Mouse (Mus musculus) lung, embryonic 16.5 days (tissue): ENCODE measurements around the gene Etl4. TPM values are rescaled to one million over a fixed set of nuclear protein-coding genes. Genes with fewer than 3 reads are reported as not detected.
A peak's percentile ranks its signal among the peaks of the same experiment; 100 is the strongest.

Experiments used
- ATAC-seq: fragments of 200-750 bp; cut with Nextera tagmentation; 2 replicates; pipeline ENCODE4 v1.8.0; 2017; ENCODE audit warnings: low read depth, mild to moderate bottlenecking, moderate library complexity
- H3K27ac ChIP-seq: fragments of 300-500 bp; sonication (generic); 2 replicates; pipeline ENCODE4 v1.5.1; 2014; ENCODE audit warnings: mild to moderate bottlenecking, control low read depth, low read length
- H3K27me3 ChIP-seq: fragments of 300-500 bp; sonication (generic); 2 replicates; pipeline ENCODE4 v1.6.1; 2014; ENCODE audit warnings: low read depth, low read length, mixed read lengths; ENCODE audit not compliant: control insufficient read depth, insufficient read depth
- H3K36me3 ChIP-seq: fragments of 300-500 bp; sonication (generic); 2 replicates; pipeline ENCODE4 v1.6.1; 2014; ENCODE audit warnings: low read length; ENCODE audit not compliant: control insufficient read depth, insufficient read depth
- H3K4me1 ChIP-seq: fragments of 300-500 bp; sonication (generic); replicated peaks from 2 replicates; pipeline ENCODE4 v1.6.1; 2014; ENCODE audit warnings: low read length, mixed read lengths; ENCODE audit not compliant: control insufficient read depth, insufficient read depth
- H3K4me2 ChIP-seq: fragments of 300-500 bp; sonication (generic); 2 replicates; pipeline ENCODE4 v1.6.1; 2014; ENCODE audit warnings: low read depth, low read length, control low read depth
- H3K4me3 ChIP-seq: fragments of 300-500 bp; sonication (generic); 2 replicates; pipeline ENCODE4 v1.5.1; 2014; ENCODE audit warnings: mild to moderate bottlenecking, low read length, control low read depth
- H3K9ac ChIP-seq: fragments of 300-500 bp; sonication (generic); 2 replicates; pipeline ENCODE4 v1.6.1; 2014; ENCODE audit warnings: low read length, control low read depth
- H3K9me3 ChIP-seq: fragments of 300-500 bp; sonication (generic); 2 replicates; pipeline ENCODE4 v1.6.1; 2016; ENCODE audit warnings: low read length; ENCODE audit not compliant: control insufficient read depth
- WGBS: fragments of 180-500 bp; shearing (Covaris S2); extraction: QIAGEN DNeasy Blood & Tissue Kit; methylation state at CpG from one replicate; pipeline ENCODE4 v1.1.7; 2014; 5-methylcytosine and 5-hydroxymethylcytosine counted together
- polyA plus RNA-seq: library from polyadenylated mRNA; unstranded; fragments of >200 nt; fragmentation: Nextera tagmentation; extraction: Ambion mirVana; gene quantifications from 2 replicates; pipeline ENCODE4 v1.2.1, GENCODE M21; 2015

Gene Etl4
- polyA plus RNA-seq, 1 experiment from 2014 or later = 28.2 TPM

DNA sequence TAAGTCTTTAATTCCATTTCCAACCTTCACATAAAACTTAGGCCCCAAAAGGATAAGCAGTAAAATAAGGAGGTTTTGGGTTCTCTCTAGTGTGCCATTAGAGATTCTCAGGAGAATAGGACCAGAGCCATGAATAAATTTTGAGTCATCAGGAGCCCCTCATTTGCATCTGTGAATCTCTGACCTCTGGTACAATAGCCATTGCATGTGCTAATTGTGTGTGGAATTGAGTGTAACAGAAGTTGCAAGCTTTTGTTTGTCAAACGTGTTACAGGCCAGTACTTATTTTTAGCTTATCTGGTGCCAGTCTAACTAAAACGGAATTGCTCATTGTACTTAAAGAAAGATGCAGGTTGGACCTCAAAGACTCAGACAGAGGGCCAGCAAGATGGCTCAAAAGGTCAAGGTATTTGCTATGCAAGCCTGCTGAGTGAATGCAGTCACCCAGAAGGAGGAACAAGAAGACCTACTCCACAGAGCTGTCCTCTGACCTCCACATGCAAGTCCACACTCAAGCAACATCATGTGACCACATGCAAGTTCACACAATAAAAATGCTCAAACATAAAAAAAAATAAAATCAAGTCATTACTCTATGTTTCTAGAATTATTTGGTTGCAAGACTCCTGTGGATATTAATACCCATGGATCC, 576.7 kb downstream of the Etl4 start:
- no peak for ATAC-seq
- H3K27me3 ChIP-seq = no peaks in the 10 kb centered on the region
- H3K4me3 ChIP-seq = no peak overlapping the region
- 35% methylated on average over 2 of the region's 2 CpGs for WGBS
- H3K9ac ChIP-seq = no peak overlapping the region
- H3K9me3 ChIP-seq = no peaks in the 10 kb centered on the region
- H3K36me3 ChIP-seq = no peaks in the 10 kb centered on the region
- no peak overlapping the region for H3K4me2 ChIP-seq
- H3K4me1 ChIP-seq = no peaks in the 10 kb centered on the region
- no peak overlapping the region for H3K27ac ChIP-seq

DNA sequence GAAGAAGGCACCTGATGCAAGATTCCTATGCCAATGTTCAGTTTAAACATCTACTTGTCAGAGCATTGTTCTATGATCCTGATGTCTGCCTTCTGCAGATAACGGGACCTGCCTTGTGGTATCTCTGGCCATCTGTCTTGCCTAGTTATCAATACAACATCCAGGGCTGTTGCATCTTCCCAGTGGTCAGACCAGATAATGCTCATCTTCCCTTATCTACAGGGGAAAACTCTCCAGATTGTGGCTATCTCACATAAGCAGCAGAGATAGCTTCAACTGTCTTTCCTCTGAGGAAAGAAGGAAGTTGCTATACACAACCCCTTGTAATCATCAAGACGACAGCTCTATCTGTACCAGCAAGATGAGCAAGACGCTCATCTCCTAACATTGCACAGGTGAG, 579.5 kb downstream of the Etl4 start:
- no peak overlapping the region for H3K4me3 ChIP-seq
- H3K27ac ChIP-seq = no peak overlapping the region
- WGBS = 67% methylated on average over 3 of the region's 3 CpGs
- no peaks in the 10 kb centered on the region for H3K27me3 ChIP-seq
- no peak overlapping the region for H3K9ac ChIP-seq
- no peaks in the 10 kb centered on the region for H3K4me1 ChIP-seq
- ATAC-seq = no peak
- H3K4me2 ChIP-seq = no peak overlapping the region
- H3K36me3 ChIP-seq = no peaks in the 10 kb centered on the region
- no peaks in the 10 kb centered on the region for H3K9me3 ChIP-seq

DNA sequence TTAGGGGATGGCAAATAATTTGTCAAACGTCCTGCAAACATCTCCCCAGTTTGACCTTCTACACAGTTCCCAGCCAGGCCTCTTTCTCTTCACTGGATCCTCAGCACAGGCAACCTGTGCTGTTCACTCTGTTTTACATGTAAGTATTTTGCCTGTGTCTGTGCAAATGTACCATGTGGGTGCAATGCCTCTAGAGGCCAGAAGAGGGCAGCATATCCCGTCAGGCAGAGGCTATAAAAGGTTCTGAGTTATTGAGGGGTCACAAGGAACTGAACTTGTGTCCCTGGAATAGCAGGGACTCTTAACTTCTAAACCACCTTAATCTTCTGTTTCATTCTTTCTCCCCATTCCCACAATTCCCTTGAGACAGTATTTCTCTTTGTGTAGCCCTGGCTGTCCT, 582.5 kb downstream of the Etl4 start:
- WGBS = 37% methylated on average over 2 of the region's 2 CpGs
- H3K27me3 ChIP-seq = no peaks in the 10 kb centered on the region
- no peak for ATAC-seq
- H3K4me2 ChIP-seq = no peak overlapping the region
- no peak overlapping the region for H3K4me3 ChIP-seq
- no peak overlapping the region for H3K9ac ChIP-seq
- H3K4me1 ChIP-seq = no peaks in the 10 kb centered on the region; the same call in 1 of the 2 replicates
- H3K9me3 ChIP-seq = no peaks in the 10 kb centered on the region
- no peaks in the 10 kb centered on the region for H3K36me3 ChIP-seq
- H3K27ac ChIP-seq = no peak overlapping the region

DNA sequence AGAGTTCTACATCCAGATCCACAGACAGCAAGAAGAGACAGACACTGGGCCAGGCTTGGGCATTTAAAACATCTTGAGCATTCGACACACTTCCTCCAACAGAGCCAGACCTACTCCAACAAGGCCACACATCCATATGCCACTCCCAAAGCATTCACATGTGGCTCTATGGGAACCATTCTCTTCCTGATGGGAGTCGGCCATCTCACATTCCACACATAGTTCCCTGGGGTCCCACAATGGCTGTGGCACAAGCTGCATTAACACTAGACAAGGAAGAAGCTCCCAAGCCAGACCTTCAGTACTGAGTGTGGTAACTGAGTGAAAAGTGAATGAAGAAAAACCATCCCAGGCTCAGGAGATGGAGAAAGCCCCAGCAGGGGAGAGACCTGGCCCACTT, 584.2 kb downstream of the Etl4 start:
- Histone ChIP-seq H3K4me1 (no peaks in the 10 kb centered on the region; the same call in 1 of the 2 replicates), H3K36me3 (no peaks in the 10 kb centered on the region), H3K4me2 (no peak overlapping the region), H3K27me3 (no peaks in the 10 kb centered on the region), H3K4me3 (no peak overlapping the region), H3K9me3 (no peaks in the 10 kb centered on the region), H3K27ac (no peak overlapping the region), H3K9ac (no peak overlapping the region)
- ATAC-seq = no peak
- WGBS = 77% methylated on average over 2 of the region's 2 CpGs

DNA sequence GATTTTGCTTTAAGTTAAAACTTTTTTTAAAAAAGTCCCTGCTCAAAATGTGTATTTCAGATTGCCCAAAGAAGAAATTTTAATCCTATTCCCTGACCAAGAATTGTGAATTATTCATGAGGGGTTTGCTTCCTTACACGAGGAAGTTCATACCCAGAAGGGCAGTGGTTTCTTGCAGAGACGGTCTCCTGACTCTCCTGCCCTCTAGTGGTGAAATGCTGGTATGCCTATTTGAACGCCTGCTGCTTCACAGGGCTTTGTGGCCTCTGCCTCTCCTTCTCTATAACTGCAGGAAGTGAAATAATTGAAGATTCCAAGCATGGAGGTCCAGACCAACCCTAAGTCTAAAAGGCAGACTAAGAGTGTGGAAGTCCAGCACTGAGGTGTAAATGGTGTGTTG, 585.1 kb downstream of the Etl4 start:
- Histone ChIP-seq H3K27ac (peak overlapping the region; percentile 33; the same call in 1 of the 2 replicates), H3K4me1 (no peaks in the 10 kb centered on the region; the same call in 1 of the 2 replicates), H3K9me3 (no peaks in the 10 kb centered on the region), H3K4me2 (no peak overlapping the region), H3K4me3 (no peak overlapping the region), H3K36me3 (no peaks in the 10 kb centered on the region), H3K9ac (no peak overlapping the region), H3K27me3 (no peaks in the 10 kb centered on the region)
- WGBS = 5% methylated on average over 3 of the region's 3 CpGs
- ATAC-seq = peak; percentile 43; the same call in 1 of the 2 replicates

DNA sequence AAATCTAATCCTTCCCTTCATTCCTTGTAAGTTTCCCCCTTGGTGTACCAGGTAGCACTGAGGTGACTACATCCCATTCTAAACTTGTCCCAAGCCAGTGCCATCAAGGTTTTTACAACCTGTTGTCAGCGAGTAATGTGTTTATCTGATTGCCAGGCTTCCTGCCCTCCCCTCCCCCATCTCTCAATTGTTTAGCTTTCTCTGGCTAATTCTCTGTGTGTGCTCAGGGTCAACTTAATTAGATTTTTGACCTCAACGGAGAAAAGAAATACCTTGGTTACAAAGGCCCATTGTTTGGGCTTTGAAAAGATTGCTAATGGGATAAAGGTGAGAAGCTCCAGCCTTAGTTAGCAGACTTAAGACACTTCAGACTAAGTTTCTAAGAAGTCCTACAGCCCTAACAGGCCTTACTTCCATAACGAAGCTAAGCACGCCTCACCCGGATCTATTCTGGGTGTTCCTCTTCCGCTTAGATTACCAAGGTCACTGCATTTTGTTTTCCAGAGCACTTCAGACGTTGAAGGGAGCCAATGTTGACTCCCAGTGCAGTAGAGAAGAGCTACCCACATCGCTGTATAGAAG, 586.7 kb downstream of the Etl4 start:
- H3K4me2 ChIP-seq = no peak overlapping the region
- no peaks in the 10 kb centered on the region for H3K27me3 ChIP-seq
- no peak overlapping the region for H3K4me3 ChIP-seq
- H3K9ac ChIP-seq = no peak overlapping the region
- no peak overlapping the region for H3K27ac ChIP-seq
- H3K36me3 ChIP-seq = no peaks in the 10 kb centered on the region
- no peaks in the 10 kb centered on the region; the same call in 1 of the 2 replicates for H3K4me1 ChIP-seq
- WGBS = 55% methylated on average over 8 of the region's 8 CpGs
- ATAC-seq = no peak
- H3K9me3 ChIP-seq = no peaks in the 10 kb centered on the region

DNA sequence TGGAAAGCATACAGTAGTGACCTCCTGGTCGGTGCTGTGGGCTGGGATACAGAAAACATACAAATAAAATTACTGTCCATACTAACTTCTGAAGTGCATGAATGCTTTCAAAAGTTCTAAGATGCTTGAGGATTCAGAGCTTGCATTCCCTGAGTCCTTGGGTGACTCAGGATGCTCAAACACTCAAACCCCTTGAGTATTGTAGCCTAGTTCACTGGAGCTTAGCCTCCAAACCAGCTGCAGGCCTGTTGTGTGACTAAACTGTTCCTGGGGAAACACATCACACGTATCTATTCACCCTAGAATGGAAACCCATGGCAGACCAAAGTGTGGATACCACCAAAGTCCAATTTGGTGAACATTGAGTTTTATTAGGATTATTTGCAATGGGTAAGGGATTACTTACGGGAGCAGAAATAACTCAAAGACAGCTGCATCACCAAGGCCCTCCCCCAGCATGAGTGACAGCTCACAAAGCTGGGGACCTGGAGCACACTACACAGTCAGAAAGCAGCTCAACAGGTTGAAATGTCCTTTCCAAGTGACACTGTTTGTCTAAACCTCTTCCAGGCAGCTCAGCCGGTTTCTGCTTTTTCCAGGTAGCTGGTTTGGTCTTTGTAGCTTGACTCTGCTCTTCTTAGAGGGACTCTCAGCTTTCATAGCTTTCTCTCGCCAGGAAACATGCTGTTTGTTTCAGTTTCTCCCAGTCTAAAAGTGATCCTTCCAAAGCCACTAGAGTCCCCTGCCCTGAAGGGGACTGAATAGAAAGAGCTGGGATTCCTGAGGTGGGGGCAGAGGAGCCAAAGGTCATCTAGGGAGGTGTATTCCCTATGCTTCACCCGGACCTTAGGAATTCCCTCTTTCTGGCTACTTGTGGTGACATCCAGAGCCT, 598.5 kb downstream of the Etl4 start:
- H3K9ac ChIP-seq = no peak overlapping the region; the same call in 1 of the 2 replicates
- peak overlapping the region; percentile 36 for H3K4me2 ChIP-seq
- ATAC-seq = peak; percentile 74; the same call in 1 of the 2 replicates
- H3K27ac ChIP-seq = peak overlapping the region; percentile 68
- peak overlapping the region; percentile 15; the same call in 1 of the 2 replicates for H3K4me3 ChIP-seq
- H3K36me3 ChIP-seq = no peaks in the 10 kb centered on the region
- H3K9me3 ChIP-seq = no peaks in the 10 kb centered on the region
- no peaks in the 10 kb centered on the region for H3K27me3 ChIP-seq
- H3K4me1 ChIP-seq = peaks cover 5% of the 10 kb centered on the region; the same call in 1 of the 2 replicates
- WGBS = 35% methylated on average over 6 of the region's 6 CpGs

DNA sequence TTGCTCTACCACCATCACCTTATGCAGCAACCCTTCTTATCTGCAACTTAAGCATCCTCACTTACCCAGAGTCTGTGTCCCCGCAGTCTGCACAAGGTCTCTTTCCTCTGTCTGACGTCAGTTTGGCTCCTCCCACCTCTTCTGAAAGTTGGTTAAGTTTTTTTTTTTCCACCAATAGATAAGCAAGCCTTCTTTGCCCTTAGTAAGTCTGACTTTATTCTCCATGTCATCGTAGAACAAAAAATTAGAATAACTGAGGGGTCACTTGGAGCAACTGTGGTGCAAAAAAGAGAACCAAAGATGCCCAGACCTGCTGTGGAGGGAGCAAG, 599.1 kb downstream of the Etl4 start:
- Histone ChIP-seq H3K9ac (no peak overlapping the region), H3K4me3 (peak overlapping the region; percentile 15; the same call in 1 of the 2 replicates), H3K27ac (peak overlapping the region; percentile 68), H3K9me3 (no peaks in the 10 kb centered on the region), H3K27me3 (no peaks in the 10 kb centered on the region), H3K4me2 (peak overlapping the region; percentile 36), H3K4me1 (peaks cover 5% of the 10 kb centered on the region; the same call in 1 of the 2 replicates), H3K36me3 (no peaks in the 10 kb centered on the region)
- WGBS = 37% methylated on average over 3 of the region's 3 CpGs
- ATAC-seq = peak; percentile 5; the same call in 1 of the 2 replicates

DNA sequence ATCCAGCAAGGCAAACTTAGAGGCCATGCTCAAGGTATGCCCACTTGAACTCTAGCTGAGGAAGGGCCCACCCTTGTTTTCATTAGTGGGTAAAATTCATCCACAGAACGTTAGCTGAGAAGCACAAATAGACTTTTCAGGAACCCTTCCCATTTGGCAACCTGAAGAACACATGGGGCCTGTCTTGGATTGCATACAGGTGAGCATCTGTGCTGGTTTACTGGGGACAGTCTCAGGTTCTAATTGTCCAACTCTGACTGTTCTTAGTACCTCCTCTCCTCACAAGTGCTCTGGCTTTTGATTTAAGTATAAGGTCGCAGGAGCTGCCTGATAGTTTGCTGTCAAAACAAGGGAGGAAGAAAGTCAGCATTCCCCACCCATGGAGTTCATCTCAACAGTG, 600.5 kb downstream of the Etl4 start:
- H3K9me3 ChIP-seq = no peaks in the 10 kb centered on the region
- no peak overlapping the region for H3K9ac ChIP-seq
- WGBS = 74% methylated on average over 2 of the region's 2 CpGs
- H3K27me3 ChIP-seq = no peaks in the 10 kb centered on the region
- peaks cover 5% of the 10 kb centered on the region; the same call in 1 of the 2 replicates for H3K4me1 ChIP-seq
- no peak overlapping the region for H3K27ac ChIP-seq
- no peaks in the 10 kb centered on the region for H3K36me3 ChIP-seq
- ATAC-seq = no peak
- H3K4me2 ChIP-seq = no peak overlapping the region
- no peak overlapping the region for H3K4me3 ChIP-seq
